Mouse (Mus musculus) kidney, adult 2 months (tissue): ENCODE data around the gene Snx9.

Experiments used
- CTCF ChIP-seq: fragments of 200-500 bp; conservative IDR thresholded peaks from 2 replicates; pipeline ENCODE4 v1.5.1; 2011; ENCODE audit warnings: low read depth, mild to moderate bottlenecking, control low read depth, low read length, moderate library complexity, mixed read lengths; ENCODE audit not compliant: insufficient read depth, insufficient read length
- POLR2A ChIP-seq: fragments of 200-500 bp; IDR thresholded peaks from one replicate; pipeline ENCODE4 v1.6.1; 2011; ENCODE audit warnings: low read depth, low read length, control low read depth

GRCm38 (mm10) chr17:5976221-5977055 is 135.3 kb downstream of the Snx9 start:
- TF ChIP-seq CTCF: no peak
- TF ChIP-seq POLR2A: no peak
